ENCODE assay signal across 8 mouse cellular contexts in genomic region chr12:17253069-17253468, GRCm38 (mm10). TPM values are rescaled to one million over a fixed set of nuclear protein-coding genes. Genes with fewer than 3 reads are reported as not detected.
DNase-seq lines count a peak whose midpoint lies in the region; ATAC-seq and TF ChIP-seq lines count a peak whose summit lies in the region.

No protein-coding gene starts in this region.

- DNase-seq in CH12.LX (ENCODE audit: extremely low read depth), result peak; percentile 56
- peak; percentile 61 to 76 for DNase-seq in adrenal gland, postnatal 36 days
- peak; percentile 41 for DNase-seq in liver, adult 2 months (ENCODE audit: extremely low read depth, low read depth, low spot score)
- DNase-seq in neural tube, embryonic 11.5 days (ENCODE audit: low spot score), result peak; percentile 77
- peak; percentile 29 for DNase-seq in testis, postnatal 14 days (ENCODE audit: low spot score)

- dilution Hi-C loops in CH12.LX (cut with MboI; ENCODE audit: extremely low pct_ligation_motif_present, extremely low pct_unique_long_range_greater_than_20kb, low sequenced_read_pairs), result no loop called here

- H3K9ac ChIP-seq in CH12.LX (ENCODE audit: insufficient read depth, low read depth), result no peak overlapping the region
- H3K9ac ChIP-seq in embryonic facial prominence, embryonic 13.5 days, result no peak overlapping the region
- no peak overlapping the region for H3K9ac ChIP-seq in heart, embryonic 11.5 days (ENCODE audit: low read depth, low read length)
- no peak overlapping the region for H3K9ac ChIP-seq in kidney, embryonic 14.5 days (ENCODE audit: low read depth, low read length)
- no peak overlapping the region for H3K9ac ChIP-seq in liver, adult 2 months (ENCODE audit: low read depth, low read length)
- no peak overlapping the region for H3K9ac ChIP-seq in neural tube, embryonic 11.5 days (ENCODE audit: low read length)

- no peak overlapping the region for H3K4me3 ChIP-seq in CH12.LX (replicated peaks in 1 of 3; ENCODE audit: low read depth in 2 of 3, low read length in 2 of 3, poor library complexity in 1 of 3)
- peak overlapping the region; percentile 12; the same call in 1 of the 2 replicates for H3K4me3 ChIP-seq in embryonic facial prominence, embryonic 13.5 days
- no peak overlapping the region for H3K4me3 ChIP-seq in heart, embryonic 11.5 days (ENCODE audit: low read depth, low read length)
- no peak overlapping the region for H3K4me3 ChIP-seq in kidney, embryonic 14.5 days (ENCODE audit: low read length)
- no peak overlapping the region for H3K4me3 ChIP-seq in liver, adult 2 months (ENCODE audit: insufficient read depth, low read depth, low read length)
- no peak overlapping the region for H3K4me3 ChIP-seq in neural tube, embryonic 11.5 days (ENCODE audit: low read depth, low read length)

- in situ Hi-C loops in CH12.LX (cut with MboI; ENCODE audit: low pct_ligation_motif_present, low pct_unique_long_range_greater_than_20kb, low sequenced_read_pairs), result loop anchor here (25.0 kb wide), 1 partner anchor 441 kb away; the partner anchor contains the start of genes E2f6 and Greb1

- no peak for TF ChIP-seq POLR2A in CH12.LX (IDR thresholded peaks at IDR 0.05; ENCODE audit: low read depth, low read length)
- TF ChIP-seq POLR2A in liver, adult 2 months (IDR thresholded peaks at IDR 0.05; ENCODE audit: extremely low read depth, insufficient read depth, low read length), result no peak

- no peak for ATAC-seq in embryonic facial prominence, embryonic 13.5 days (ENCODE audit: insufficient number of reproducible peaks, insufficient read depth, low FRiP score, low TSS enrichment, low read depth)
- no peak for ATAC-seq in heart, embryonic 11.5 days (replicated peaks; ENCODE audit: insufficient number of reproducible peaks, low FRiP score, low TSS enrichment)
- ATAC-seq in kidney, embryonic 14.5 days (ENCODE audit: low FRiP score, low TSS enrichment), result peak; percentile 33; the same call in 1 of the 2 replicates
- no peak for ATAC-seq in neural tube, embryonic 11.5 days (ENCODE audit: insufficient read depth, low FRiP score, low TSS enrichment)

- 10% methylated on average over 9 of the region's 9 CpGs for WGBS in embryonic facial prominence, embryonic 13.5 days
- WGBS in heart, embryonic 11.5 days (ENCODE audit: insufficient replicate concordance), result 7% methylated on average over 9 of the region's 9 CpGs
- WGBS in kidney, embryonic 14.5 days, result 4% methylated on average over 9 of the region's 9 CpGs
- WGBS in liver, adult 2 months, result 12% methylated on average over 9 of the region's 9 CpGs
- WGBS in neural tube, embryonic 11.5 days, result 6% methylated on average over 9 of the region's 9 CpGs

- no peak; the same call in none of the 2 replicates for TF ChIP-seq RAD21 in CH12.LX (IDR thresholded peaks at IDR 0.05; ENCODE audit: low read depth, low read length)

- no peaks in the 10 kb centered on the region for H3K36me3 ChIP-seq in CH12.LX (replicated peaks in 1 of 2; ENCODE audit: control insufficient read depth in 1 of 2, insufficient read depth in 1 of 2, low read length in 1 of 2)
- H3K36me3 ChIP-seq in embryonic facial prominence, embryonic 13.5 days, result no peaks in the 10 kb centered on the region
- H3K36me3 ChIP-seq in heart, embryonic 11.5 days (ENCODE audit: control insufficient read depth, insufficient read depth, low read length), result no peaks in the 10 kb centered on the region
- no peaks in the 10 kb centered on the region for H3K36me3 ChIP-seq in kidney, embryonic 14.5 days (ENCODE audit: control insufficient read depth, insufficient read depth, low read length)
- no peaks in the 10 kb centered on the region for H3K36me3 ChIP-seq in liver, adult 2 months (ENCODE audit: control insufficient read depth, insufficient read depth, low read length)
- H3K36me3 ChIP-seq in neural tube, embryonic 11.5 days (ENCODE audit: control insufficient read depth, insufficient read depth, low read length), result no peaks in the 10 kb centered on the region

- peak overlapping the region; percentile 29; the same call in 1 of the 2 replicates for H3K4me2 ChIP-seq in CH12.LX (ENCODE audit: insufficient read depth, low read depth, poor library complexity, severe bottlenecking)
- H3K4me2 ChIP-seq in embryonic facial prominence, embryonic 13.5 days, result peak overlapping the region; percentile 49
- peak overlapping the region; percentile 50 for H3K4me2 ChIP-seq in heart, embryonic 11.5 days
- H3K4me2 ChIP-seq in kidney, embryonic 14.5 days (replicated peaks; ENCODE audit: low read depth, low read length), result 0 out of 2 replicates have a peak overlapping the region, but pooled peaks have one; percentile 8
- H3K4me2 ChIP-seq in neural tube, embryonic 11.5 days (ENCODE audit: low read depth), result no peak overlapping the region; the same call in 1 of the 2 replicates

- TF ChIP-seq EP300 in CH12.LX (IDR thresholded peaks at IDR 0.05; ENCODE audit: low read length), result no peak

- H3K27ac ChIP-seq in CH12.LX (ENCODE audit: insufficient read depth, low read depth), result no peak overlapping the region
- no peak overlapping the region for H3K27ac ChIP-seq in embryonic facial prominence, embryonic 13.5 days
- H3K27ac ChIP-seq in heart, embryonic 11.5 days (ENCODE audit: low read depth, low read length), result no peak overlapping the region
- no peak overlapping the region for H3K27ac ChIP-seq in kidney, embryonic 14.5 days (ENCODE audit: low read depth, low read length)
- H3K27ac ChIP-seq in liver, adult 2 months (replicated peaks; ENCODE audit: insufficient read depth, low read depth, low read length), result no peak overlapping the region
- no peak overlapping the region for H3K27ac ChIP-seq in neural tube, embryonic 11.5 days (ENCODE audit: low read depth, low read length)

- H3K4me1 ChIP-seq in CH12.LX (ENCODE audit: control insufficient read depth in 1 of 2, insufficient read depth in 2 of 2), result peaks cover 0 to 5% of the 10 kb centered on the region in 2 experiments; a peak in 2 of 4 replicates
- H3K4me1 ChIP-seq in embryonic facial prominence, embryonic 13.5 days, result peaks cover 5% of the 10 kb centered on the region; the same call in 1 of the 2 replicates
- no peaks in the 10 kb centered on the region for H3K4me1 ChIP-seq in heart, embryonic 11.5 days (ENCODE audit: control insufficient read depth, insufficient read depth, low read length)
- H3K4me1 ChIP-seq in kidney, embryonic 14.5 days (ENCODE audit: control insufficient read depth, insufficient read depth, low read length), result no peaks in the 10 kb centered on the region
- 0 out of 2 replicates have a peak, but pooled peaks cover 2% of the 10 kb centered on the region for H3K4me1 ChIP-seq in liver, adult 2 months (ENCODE audit: control insufficient read depth, insufficient read depth, low read length)
- H3K4me1 ChIP-seq in neural tube, embryonic 11.5 days (ENCODE audit: control insufficient read depth, insufficient read depth, low read length), result 0 out of 2 replicates have a peak, but pooled peaks cover 2% of the 10 kb centered on the region

- peaks cover 2% of the 10 kb centered on the region for H3K27me3 ChIP-seq in CH12.LX (replicated peaks)
- peaks cover 6% of the 10 kb centered on the region; the same call in 1 of the 2 replicates for H3K27me3 ChIP-seq in embryonic facial prominence, embryonic 13.5 days
- H3K27me3 ChIP-seq in heart, embryonic 11.5 days (ENCODE audit: control insufficient read depth, insufficient read depth, low read length), result no peaks in the 10 kb centered on the region
- H3K27me3 ChIP-seq in kidney, embryonic 14.5 days (ENCODE audit: control insufficient read depth, insufficient read depth, low read length), result no peaks in the 10 kb centered on the region
- no peaks in the 10 kb centered on the region for H3K27me3 ChIP-seq in liver, adult 2 months (ENCODE audit: control insufficient read depth, insufficient read depth, low read length)
- no peaks in the 10 kb centered on the region for H3K27me3 ChIP-seq in neural tube, embryonic 11.5 days (ENCODE audit: control insufficient read depth, insufficient read depth, low read length)

- TF ChIP-seq CTCF in CH12.LX (conservative IDR thresholded peaks at IDR 0.05 in 1 of 2, IDR thresholded peaks at IDR 0.05 in 1 of 2; ENCODE audit: low read depth in 2 of 2, low read length in 2 of 2), result peak; percentile 68 to 74
- TF ChIP-seq CTCF in liver, adult 2 months (IDR thresholded peaks at IDR 0.05; ENCODE audit: low read depth, low read length), result peak; percentile 77

- no peaks in the 10 kb centered on the region for H3K79me2 ChIP-seq in CH12.LX (replicated peaks; ENCODE audit: control insufficient read depth, extremely low read depth, insufficient read depth, poor library complexity, severe bottlenecking)
- no peaks in the 10 kb centered on the region for H3K79me2 ChIP-seq in liver, adult 2 months (ENCODE audit: control insufficient read depth, insufficient read depth, low read length)

- peaks cover 6% of the 10 kb centered on the region for H3K9me3 ChIP-seq in CH12.LX (replicated peaks; ENCODE audit: low read length)
- H3K9me3 ChIP-seq in embryonic facial prominence, embryonic 13.5 days, result no peaks in the 10 kb centered on the region
- no peaks in the 10 kb centered on the region for H3K9me3 ChIP-seq in heart, embryonic 11.5 days (replicated peaks; ENCODE audit: control insufficient read depth, low read length)
- no peaks in the 10 kb centered on the region for H3K9me3 ChIP-seq in kidney, embryonic 14.5 days (ENCODE audit: control insufficient read depth, low read length)
- H3K9me3 ChIP-seq in neural tube, embryonic 11.5 days (ENCODE audit: control insufficient read depth, low read length), result no peaks in the 10 kb centered on the region

TF ChIP-seq in CH12.LX, 34 proteins besides CTCF, POLR2A, EP300 and RAD21 (continues in another document):
- TF ChIP-seq ZMIZ1 (IDR thresholded peaks at IDR 0.05; ENCODE audit: low read depth, low read length), result no peak
- TF ChIP-seq ZC3H11A (IDR thresholded peaks at IDR 0.05; ENCODE audit: low read depth, low read length), result no peak
- no peak for TF ChIP-seq TBP (conservative IDR thresholded peaks at IDR 0.05; ENCODE audit: low read depth, low read length)
- no peak for TF ChIP-seq UBTF (IDR thresholded peaks at IDR 0.05; ENCODE audit: low read depth, low read length)
- TF ChIP-seq MYC (IDR thresholded peaks at IDR 0.05; ENCODE audit: low read depth, low read length), result no peak
- TF ChIP-seq SMC3 (IDR thresholded peaks at IDR 0.05; ENCODE audit: low read depth, low read length), result peak; percentile 45
- 0 out of 2 replicates have a peak, but pooled peaks have one; percentile 28 for TF ChIP-seq ELF1 (IDR thresholded peaks at IDR 0.05; ENCODE audit: low read depth, low read length)

RNA-seq across cellular contexts. Expression of gene Pdia6, which starts 13.3 kb away (rescaled TPM):
- total RNA-seq in CH12.LX (2012; rRNA removed), result 359 and 526 TPM in 2 replicates
- 408 and 443 TPM in 2 replicates for total RNA-seq in CH12.LX (2014; rRNA removed)
- 382 and 481 TPM in 2 replicates for polyA plus RNA-seq in CH12.LX (2012; ENCODE audit: insufficient read length, low read depth)
- total RNA-seq in adrenal gland, postnatal 36 days (2021), result 100 to 1,000 TPM; 187 to 216 TPM
- polyA plus RNA-seq in embryonic facial prominence, embryonic 13.5 days (2015; fragmentation: Nextera tagmentation; extraction: Ambion mirVana), result 591 and 658 TPM in 2 replicates
- 445 and 545 TPM in 2 replicates for polyA plus RNA-seq in heart, embryonic 11.5 days (2014; fragmentation: Nextera tagmentation; extraction: Ambion mirVana)
- polyA plus RNA-seq in kidney, embryonic 14.5 days (2014; fragmentation: Nextera tagmentation; extraction: Ambion mirVana), result 502 and 534 TPM in 2 replicates
- 224 and 226 TPM in 2 replicates for total RNA-seq in liver, adult 2 months (2014; rRNA removed)
- 89.1 and 95.4 TPM in 2 replicates for polyA plus RNA-seq in liver, adult 2 months (2012; rRNA removed)
- polyA plus RNA-seq in neural tube, embryonic 11.5 days (2014; fragmentation: Nextera tagmentation; extraction: Ambion mirVana), result 570 and 586 TPM in 2 replicates
